Mouse (Mus musculus) left cerebral cortex, adult 8-10 months (tissue): ENCODE measurements around the gene Rnf146. TPM values are rescaled to one million over a fixed set of nuclear protein-coding genes. Genes with fewer than 3 reads are reported as not detected.
"Not testable (repeated sequence)": the region's sequence is repeated elsewhere in the genome, so short reads cannot be mapped to it uniquely, and the experiment has no call there.

Source experiments
- DNase-seq, 2 experiments: peaks; one replicate each; pipeline ENCODE4 v3.0.0; 2022; ENCODE audit warnings: low spot score in 2 of 2
- total RNA-seq, 4 experiments: library from RNA; stranded (reverse); gene quantifications; 2 replicates each; pipeline ENCODE4 v1.2.4; 2022

Rnf146 gene
- 10 to 100 TPM; 85.8 to 94.5 (median 89.2) TPM for total RNA-seq

DNA sequence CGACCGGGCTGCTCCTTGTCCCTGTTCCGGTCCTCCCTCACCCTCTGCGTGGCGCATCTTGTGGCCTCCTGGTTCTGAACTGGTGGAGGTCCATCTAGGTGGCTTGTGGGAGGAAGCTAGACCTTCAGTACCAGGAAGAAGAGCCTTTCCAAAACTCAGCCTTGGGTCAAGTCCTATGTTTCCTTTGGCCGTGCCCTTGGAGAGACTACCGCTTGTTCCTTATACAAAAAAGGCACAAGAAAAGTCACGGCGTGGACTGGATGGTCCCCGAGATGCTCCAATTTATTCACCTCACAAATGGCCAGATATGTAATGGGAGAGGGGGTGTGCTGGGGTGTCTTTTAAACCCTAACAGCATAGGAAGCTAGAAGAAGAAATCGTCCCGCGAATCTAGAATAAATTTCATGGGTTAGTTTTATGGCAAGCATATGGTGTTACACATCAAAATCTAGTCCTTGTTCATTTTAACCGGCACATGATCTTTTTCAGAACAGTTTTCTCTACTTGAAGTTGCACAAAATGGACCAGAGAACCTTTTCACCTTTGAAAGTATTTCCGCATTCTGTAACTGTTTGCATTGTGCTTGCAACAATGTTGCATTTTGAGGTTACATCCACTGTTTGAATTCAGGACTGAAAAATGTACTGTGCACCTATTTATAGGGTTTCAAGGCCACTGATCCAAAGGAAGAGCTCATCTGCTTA is at the start of gene Rnf146:
Rnf146 (minus strand) TSS at position 246 of the 704 bp plus-strand sequence.
- no peak for DNase-seq

- no peak for DNase-seq
Measured at GRCm38 (mm10) chr10:29402656-29403268, 40.5 kb upstream of the Rnf146 start.

DNA sequence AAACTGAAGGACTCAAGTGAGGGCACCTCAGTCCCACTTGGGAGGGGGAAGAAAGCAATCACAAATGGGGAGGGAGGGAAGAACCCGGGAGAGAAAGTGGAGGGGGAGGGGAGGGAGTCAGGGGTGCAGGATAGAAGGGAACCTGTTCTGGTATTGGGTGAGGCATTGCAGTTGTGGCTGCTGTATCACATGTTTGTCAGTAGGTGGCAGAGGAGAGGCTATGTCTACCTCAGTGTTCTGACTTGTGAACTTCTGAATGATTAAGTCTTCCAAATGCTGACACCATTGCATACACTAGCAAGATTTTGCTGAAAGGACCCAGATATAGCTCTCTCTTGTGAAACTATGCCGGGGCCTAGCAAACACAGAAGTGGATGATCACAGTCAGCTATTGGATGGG is 32.6 kb upstream of the Rnf146 start:
- not testable (repeated sequence) for DNase-seq

- no peak for DNase-seq
Measured at GRCm38 (mm10) chr10:29381558-29381957, 19.3 kb upstream of the Rnf146 start.

- no peak for DNase-seq
Measured at GRCm38 (mm10) chr10:29374065-29374464, 11.8 kb upstream of the Rnf146 start.

GRCm38 (mm10) chr10:29361464-29362196 is 612 bp downstream of the Rnf146 start:
- DNase-seq: peak; percentile 74 to 80

DNA sequence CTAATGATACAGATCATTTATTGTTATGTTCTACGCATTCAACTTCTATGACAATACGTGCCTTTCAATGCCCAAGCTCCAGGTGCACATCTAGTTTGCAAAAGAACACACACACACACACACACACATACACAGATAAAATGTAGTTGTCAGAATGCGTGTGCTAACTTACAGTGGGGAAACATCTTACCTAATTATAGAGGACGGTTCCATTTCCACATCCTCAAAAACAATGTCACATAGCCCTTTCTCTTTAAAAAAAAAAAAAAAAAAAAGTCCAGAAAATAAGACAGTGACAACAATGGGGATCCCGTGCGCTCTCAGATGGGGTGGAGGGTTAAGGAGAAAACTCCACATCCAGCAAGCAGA is 1.2 kb downstream of the Rnf146 start:
- no peak for DNase-seq

DNA sequence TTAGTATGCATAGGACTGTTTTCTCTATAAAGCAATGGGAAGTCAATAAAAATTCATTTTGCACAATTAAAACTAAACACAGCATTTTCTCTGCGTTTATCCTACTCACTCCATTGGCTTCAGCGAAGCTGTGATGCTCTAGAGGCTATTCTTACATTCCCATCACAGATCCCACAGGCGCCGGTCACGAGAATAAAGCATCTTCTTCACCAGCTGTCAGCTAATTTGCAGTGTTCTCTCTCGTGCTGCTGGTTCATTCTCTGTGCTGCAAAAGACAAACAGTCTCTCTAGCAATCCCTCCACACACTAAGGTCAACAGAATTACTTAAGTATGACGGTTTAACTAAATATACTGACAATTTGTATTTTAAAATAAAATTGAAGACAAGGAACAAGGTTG is 8.1 kb downstream of the Rnf146 start:
- DNase-seq: peak in 1 of 2 experiments; percentile 46

DNA sequence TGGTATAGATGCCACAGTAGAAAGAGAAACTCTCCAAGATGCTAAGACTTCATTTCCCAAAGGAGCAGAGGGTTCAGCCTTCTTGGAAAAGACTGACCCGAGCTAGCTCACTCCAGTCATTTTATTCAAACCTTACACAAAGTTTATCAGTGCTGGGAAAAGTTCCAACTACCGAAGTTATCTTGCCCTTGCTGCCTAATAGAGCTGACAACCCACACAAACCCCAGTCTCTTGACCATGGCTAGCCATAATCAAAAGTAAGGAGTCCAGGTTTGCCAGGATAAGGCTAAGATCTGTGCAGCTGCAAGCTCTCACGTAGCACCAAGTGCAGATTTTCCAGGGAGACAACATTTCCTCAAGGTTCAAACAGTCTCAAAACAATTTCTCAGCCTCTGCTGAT is 9.7 kb downstream of the Rnf146 start:
- no peak for DNase-seq

DNA sequence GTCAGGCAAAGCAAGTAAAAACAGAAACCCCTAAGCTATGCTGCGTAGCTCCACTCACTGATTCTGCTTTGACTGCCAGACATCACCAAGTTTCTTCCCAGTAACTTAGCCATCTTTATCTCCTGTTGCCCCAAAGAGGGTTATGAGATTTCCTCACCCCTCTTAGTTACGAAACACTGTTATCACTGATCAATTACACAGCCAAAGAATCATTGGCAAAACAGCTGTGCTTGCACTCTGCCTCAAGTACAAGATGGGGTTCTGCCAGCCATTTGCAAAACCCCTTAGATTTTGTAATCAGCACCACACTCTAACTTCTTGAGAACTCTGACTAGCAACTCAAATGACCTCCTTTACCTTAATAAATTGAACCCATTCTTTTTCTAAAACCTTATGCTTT is 10.8 kb downstream of the Rnf146 start:
- no peak for DNase-seq

GRCm38 (mm10) chr10:29346638-29347037 is 15.6 kb downstream of the Rnf146 start:
- DNase-seq: no peak

DNA sequence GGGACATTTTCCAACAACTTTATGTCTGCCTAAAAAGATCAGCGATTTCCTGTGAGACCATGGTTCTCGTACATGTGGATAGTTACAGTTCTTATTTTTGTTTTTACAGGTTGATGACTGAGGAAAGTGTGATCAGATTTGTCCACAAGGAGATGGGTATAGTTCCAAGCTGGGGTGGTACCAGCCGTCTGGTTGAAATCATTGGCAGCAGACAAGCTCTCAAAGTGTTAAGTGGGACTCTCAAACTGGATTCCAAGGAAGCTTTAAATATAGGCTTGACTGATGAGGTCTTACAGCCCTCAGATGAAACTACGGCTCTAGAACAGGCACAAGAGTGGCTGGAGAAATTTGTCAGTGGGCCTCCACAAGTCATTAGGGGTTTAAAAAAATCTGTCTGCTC is 18.0 kb downstream of the Rnf146 start:
- peak in 1 of 2 experiments; percentile 20 for DNase-seq

DNA sequence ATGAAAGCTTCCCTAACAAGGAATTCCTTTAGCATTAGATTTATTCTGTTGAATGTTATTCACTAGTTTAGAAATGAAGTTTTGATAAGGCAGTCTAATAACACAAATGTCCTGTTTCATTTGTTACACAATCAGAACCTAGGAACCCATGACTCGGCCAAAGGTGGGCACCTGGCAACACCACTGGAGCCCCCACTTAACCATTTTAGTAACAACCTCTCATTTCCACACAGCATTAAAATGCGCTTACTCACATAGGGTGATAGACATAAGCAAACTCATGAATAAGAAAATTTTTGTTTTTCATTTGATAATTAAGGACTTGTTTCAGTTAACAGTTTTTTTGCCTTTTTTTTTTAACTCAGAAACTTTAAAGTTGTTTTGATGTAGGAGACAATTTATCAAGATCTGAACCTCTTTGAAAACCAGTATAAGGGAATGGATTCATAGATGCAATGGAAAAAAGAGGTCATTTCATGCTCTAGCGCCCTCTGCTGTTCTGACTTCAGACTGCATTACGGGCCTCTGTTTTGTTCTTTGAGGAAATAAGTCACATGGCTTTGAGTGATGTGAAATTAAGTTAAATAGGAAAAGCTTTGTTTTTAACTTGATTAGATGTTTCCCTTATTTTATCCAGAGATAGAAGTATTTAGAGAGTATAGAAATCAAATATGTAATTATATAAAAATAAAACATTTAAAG is 23.7 kb downstream of the Rnf146 start:
- DNase-seq: peak in 1 of 2 experiments; percentile 41

DNA sequence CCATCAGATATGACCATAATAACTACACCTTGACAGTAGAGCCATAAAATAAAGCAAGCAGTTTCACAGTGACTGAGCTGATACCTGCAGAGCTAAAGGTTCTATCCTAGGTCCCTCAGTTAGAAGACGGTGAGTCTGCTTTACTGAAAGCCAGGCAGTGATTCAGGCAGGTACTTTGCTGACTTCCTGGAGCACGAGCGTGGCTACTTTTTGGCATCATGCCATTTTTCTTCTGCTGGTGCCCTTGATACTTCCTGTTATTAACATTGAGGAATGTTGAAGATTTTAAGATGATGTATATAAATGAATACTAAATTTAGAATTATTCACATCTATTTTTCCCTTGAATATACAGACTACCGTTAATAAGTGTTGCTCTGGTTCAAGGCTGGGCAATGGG is 28.4 kb downstream of the Rnf146 start:
- DNase-seq: no peak

GRCm38 (mm10) chr10:29324817-29325216 is 37.4 kb downstream of the Rnf146 start:
- DNase-seq: no peak

DNA sequence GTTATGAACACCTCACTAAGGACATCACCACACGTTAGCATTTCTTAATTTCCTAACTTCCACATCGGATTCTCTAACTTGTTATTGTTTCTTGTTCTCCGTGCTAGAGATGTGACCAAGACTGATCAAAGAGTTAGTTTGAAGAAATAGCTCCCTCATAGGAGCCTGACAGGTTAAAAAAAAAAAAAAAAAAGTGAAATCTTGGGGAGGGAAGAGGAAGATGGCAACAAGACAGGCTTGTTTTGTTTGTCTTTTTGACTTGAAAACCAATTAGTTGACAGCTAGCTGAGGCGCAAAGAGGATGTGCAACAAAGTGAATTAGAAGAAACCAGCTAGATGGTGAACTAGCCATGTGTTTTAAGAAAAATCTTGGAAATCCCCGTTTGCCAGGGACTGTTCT is 48.3 kb downstream of the Rnf146 start:
- DNase-seq: no peak

- peak; percentile 74 to 76 for DNase-seq
Measured at GRCm38 (mm10) chr10:29313064-29313638, 49.1 kb downstream of the Rnf146 start, which contains the start of gene Echdc1. Gene Echdc1, plus strand, starts transcription at chr10:29313166.

DNA sequence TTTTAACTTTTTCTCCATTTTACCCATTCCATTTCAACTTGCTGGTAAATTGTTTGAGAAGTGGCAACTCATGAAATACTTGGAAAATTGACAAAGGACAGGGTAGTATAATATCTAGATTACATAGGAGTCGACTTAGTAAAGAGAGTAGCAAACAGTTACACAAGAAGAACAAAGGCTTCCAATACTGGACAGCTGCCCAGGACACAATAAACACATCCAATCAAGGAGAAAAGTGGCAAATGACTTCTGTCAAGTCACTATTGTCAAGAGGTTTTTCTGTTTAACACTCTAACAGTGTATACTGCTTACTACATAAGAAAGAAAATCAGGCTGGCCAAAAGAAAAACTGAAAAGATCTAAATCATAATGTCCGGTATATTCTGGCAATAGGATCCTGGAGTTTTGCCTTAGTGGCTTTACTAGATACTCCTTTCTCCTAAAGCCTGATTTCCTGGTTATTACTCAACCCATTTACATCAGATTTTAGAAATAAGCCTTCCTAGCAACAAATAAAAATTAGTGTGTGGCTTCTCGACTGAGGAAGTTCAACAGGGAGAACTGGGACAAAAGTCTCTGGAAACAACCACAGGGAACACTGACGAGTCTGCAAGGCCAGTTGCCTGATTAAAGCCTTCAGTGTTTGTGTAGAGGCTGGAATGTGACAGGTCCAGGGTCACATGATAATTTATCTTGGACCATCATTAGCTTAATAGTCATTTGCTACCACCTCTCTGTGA is 50.6 kb downstream of the Rnf146 start:
- DNase-seq: no peak

- DNase-seq: no peak
Measured at GRCm38 (mm10) chr10:29302230-29302629, 60.0 kb downstream of the Rnf146 start.
